ENCODE assay signal across 32 mouse cellular contexts in the genomic region with DNA sequence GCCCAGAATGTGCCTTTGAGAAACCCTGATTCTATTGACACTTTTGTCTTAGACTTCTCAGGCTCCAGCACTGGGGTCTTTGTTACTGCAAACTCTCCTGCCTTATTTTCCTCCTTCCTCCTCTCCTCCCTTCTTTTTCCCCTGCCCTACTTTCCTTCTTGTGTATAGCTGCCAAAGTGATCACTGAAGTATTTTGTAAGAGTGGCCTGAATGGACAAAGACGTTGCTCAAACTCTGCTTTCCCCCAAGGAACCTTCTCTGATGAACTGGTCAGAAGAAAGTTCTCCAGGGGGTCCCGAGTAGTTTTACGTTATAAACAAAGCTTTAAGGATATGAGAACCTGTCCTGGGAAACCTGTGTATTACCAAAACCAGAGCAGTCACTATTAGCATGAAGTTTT. TPM values are rescaled to one million over a fixed set of nuclear protein-coding genes. Genes with fewer than 3 reads are reported as not detected.
"Had no signal": no experiment of that assay in that cellular context is flagged by ENCODE, and none has a peak within 500 bp of the region (broad histone marks: within the 10 kb centered on the region; RNA-seq: fewer than 3 reads in every experiment).

No protein-coding gene starts in this region.

- H3K4me3 ChIP-seq: heart, adult 2 months; heart, embryonic 10.5 days; heart, embryonic 12.5 days; hindbrain, embryonic 10.5 days; hindbrain, embryonic 12.5 days; intestine, embryonic 15.5 days; limb, embryonic 13.5 days; limb, embryonic 15.5 days; liver, embryonic 12.5 days had no signal

- DNase-seq: gastrocnemius, postnatal 10 days; gastrocnemius, postnatal 25 days; heart, adult 2 months; heart, postnatal 10 days; heart, postnatal 4 days; kidney, adult 18-20 months; kidney, adult 8-10 months; kidney, postnatal 14 days; kidney, postnatal 36 days; layer of hippocampus, adult 9-11 months; layer of hippocampus, postnatal 36 days; left cerebral cortex, postnatal 4 days; lung, adult 18-20 months had no signal

- H3K27ac ChIP-seq: heart, adult 2 months; heart, embryonic 10.5 days; hindbrain, embryonic 10.5 days; hindbrain, embryonic 12.5 days; hindbrain, embryonic 14.5 days; intestine, embryonic 15.5 days; limb, embryonic 13.5 days; limb, embryonic 15.5 days; liver, embryonic 12.5 days; liver, embryonic 14.5 days had no signal

RNA-seq across cellular contexts. Expression of a gene that starts 49.1 kb away (rescaled TPM):
- total RNA-seq: gastrocnemius, postnatal 10 days; gastrocnemius, postnatal 25 days; gastrocnemius, postnatal 4 days; granulocyte monocyte progenitor cell, adult 5-6 weeks; heart, adult 2 months; heart, postnatal 10 days; heart, postnatal 25 days; heart, postnatal 4 days; layer of hippocampus, adult 18-20 months; layer of hippocampus, postnatal 14 days; layer of hippocampus, postnatal 36 days; left cerebral cortex, adult 18-20 months; left cerebral cortex, postnatal 10 days; left cerebral cortex, postnatal 25 days; left cerebral cortex, postnatal 4 days; liver, adult 2 months had no signal
